Mouse (Mus musculus): ENCODE data around the gene Amdhd2.

Amdhd2 gene

GRCm38 (mm10) chr17:24197032-24197824, 33.7 kb upstream of the Amdhd2 start:
- no peak for DNase-seq (ENCODE audit: low spot score)

- no peak for DNase-seq (ENCODE audit: low spot score)
Observed at GRCm38 (mm10) chr17:24195349-24195748, 31.8 kb upstream of the Amdhd2 start.

GRCm38 (mm10) chr17:24193769-24194168, 30.2 kb upstream of the Amdhd2 start:
- no peak for DNase-seq (ENCODE audit: low spot score)

- no peak for DNase-seq (ENCODE audit: low spot score)
Observed at GRCm38 (mm10) chr17:24193268-24193667, 29.7 kb upstream of the Amdhd2 start.

GRCm38 (mm10) chr17:24192848-24193247, 29.3 kb upstream of the Amdhd2 start:
- DNase-seq (ENCODE audit: low spot score), result no peak

- no peak for DNase-seq (ENCODE audit: low spot score)
Observed at GRCm38 (mm10) chr17:24191481-24191880, 27.9 kb upstream of the Amdhd2 start.

- DNase-seq (ENCODE audit: low spot score), result no peak
Observed at GRCm38 (mm10) chr17:24190934-24191333, 27.4 kb upstream of the Amdhd2 start.

- no peak for DNase-seq (ENCODE audit: low spot score)
Observed at GRCm38 (mm10) chr17:24174259-24174658, 10.7 kb upstream of the Amdhd2 start.

GRCm38 (mm10) chr17:24173423-24173822, 9.9 kb upstream of the Amdhd2 start:
- peak; percentile 48 for DNase-seq (ENCODE audit: low spot score)

- DNase-seq (ENCODE audit: low spot score), result no peak
Observed at GRCm38 (mm10) chr17:24171738-24172137, 8.2 kb upstream of the Amdhd2 start.

GRCm38 (mm10) chr17:24170729-24171128, 7.2 kb upstream of the Amdhd2 start:
- DNase-seq (ENCODE audit: low spot score), result no peak

- DNase-seq (ENCODE audit: low spot score), result no peak
Observed at GRCm38 (mm10) chr17:24170125-24170524, 6.6 kb upstream of the Amdhd2 start.

GRCm38 (mm10) chr17:24169317-24170065, 5.9 kb upstream of the Amdhd2 start, which contains the start of gene Atp6v0c:
Atp6v0c (minus strand) TSS chr17:24169702.
- DNase-seq (ENCODE audit: low spot score), result peak; percentile 92

- no peak for DNase-seq (ENCODE audit: low spot score)
Observed at GRCm38 (mm10) chr17:24168590-24169277, 5.2 kb upstream of the Amdhd2 start.

GRCm38 (mm10) chr17:24167891-24168505, 4.4 kb upstream of the Amdhd2 start:
- DNase-seq (ENCODE audit: low spot score), result no peak

GRCm38 (mm10) chr17:24167120-24167519, 3.6 kb upstream of the Amdhd2 start:
- DNase-seq (ENCODE audit: low spot score), result no peak

GRCm38 (mm10) chr17:24164566-24165259, 1.1 kb upstream of the Amdhd2 start:
- DNase-seq (ENCODE audit: low spot score), result no peak

- no peak for DNase-seq (ENCODE audit: low spot score)
Observed at GRCm38 (mm10) chr17:24162584-24163175, 886 bp downstream of the Amdhd2 start.

- DNase-seq (ENCODE audit: low spot score), result no peak
Observed at GRCm38 (mm10) chr17:24161466-24161865, 2.1 kb downstream of the Amdhd2 start.

- DNase-seq (ENCODE audit: low spot score), result no peak
Observed at GRCm38 (mm10) chr17:24157526-24157925, 6.0 kb downstream of the Amdhd2 start.

GRCm38 (mm10) chr17:24157121-24157520, 6.4 kb downstream of the Amdhd2 start:
- DNase-seq (ENCODE audit: low spot score), result no peak
